Comparison of ENCODE assay signal across 9 mouse cellular contexts in the genomic region with DNA sequence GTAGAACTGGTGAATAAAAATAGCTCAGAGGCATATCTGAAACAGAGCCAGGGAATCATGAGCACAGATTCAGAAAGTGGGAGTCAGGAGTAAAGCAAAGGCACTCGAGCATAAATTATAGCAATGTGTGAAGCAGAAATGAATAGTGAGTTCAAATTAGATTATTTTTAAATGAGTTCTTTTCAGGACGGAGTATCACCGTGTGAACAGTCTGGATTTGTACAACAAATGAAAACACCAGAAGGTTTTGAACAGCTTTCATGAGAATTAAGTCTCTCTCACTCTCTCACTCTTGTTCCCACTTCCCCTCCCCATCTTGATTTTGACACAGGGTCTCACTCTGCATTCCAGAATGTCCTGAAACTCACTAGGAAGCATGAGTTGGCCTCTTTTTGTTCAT.
"Had no signal": no experiment of that assay in that cellular context is flagged by ENCODE, and none has a peak within 500 bp of the region (broad histone marks: within the 10 kb centered on the region; RNA-seq: fewer than 3 reads in every experiment).

No protein-coding gene starts in this region.

- ATAC-seq: liver, embryonic 12.5 days; midbrain, embryonic 16.5 days had no signal

- DNase-seq: kidney, adult 11 months; kidney, adult 9 months; kidney, postnatal 10 days; lung, embryonic 14.5 days; lung, postnatal 14 days; right cerebral cortex, postnatal 14 days; thymus, postnatal 36 days had no signal
